Comparison of ENCODE assay signal across 25 mouse cellular contexts in the genomic region with DNA sequence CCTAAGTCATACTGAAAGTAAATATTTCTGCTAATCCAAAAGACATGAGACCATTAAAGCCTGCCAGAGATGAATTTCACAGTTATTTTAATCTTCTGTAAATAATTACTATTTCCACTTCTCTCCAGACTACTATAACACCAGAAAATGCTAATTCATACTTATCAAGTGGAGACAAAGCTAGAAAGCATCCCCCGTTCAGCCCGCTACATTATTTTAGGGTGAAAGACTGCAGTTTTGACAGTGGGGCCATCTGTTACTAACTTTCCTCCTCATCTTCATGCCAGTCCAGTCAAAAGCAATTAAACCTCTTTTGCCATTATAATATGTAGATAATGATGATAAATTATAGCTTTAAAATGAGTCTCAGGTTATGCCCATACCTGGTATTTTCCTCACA.
"Had no signal": no experiment of that assay in that cellular context is flagged by ENCODE, and none has a peak within 500 bp of the region (broad histone marks: within the 10 kb centered on the region; RNA-seq: fewer than 3 reads in every experiment).

No protein-coding gene starts in this region.

- H3K9me3 ChIP-seq: embryonic facial prominence, embryonic 10.5 days; embryonic facial prominence, embryonic 12.5 days; embryonic facial prominence, embryonic 13.5 days; embryonic facial prominence, embryonic 15.5 days; forebrain, embryonic 10.5 days; forebrain, embryonic 13.5 days; forebrain, embryonic 15.5 days; heart, embryonic 10.5 days had no signal

- DNase-seq: cerebellum, adult 8-10 months; cerebellum, adult 9-10 months; cerebellum, adult 9-11 months; cerebellum, postnatal 10 days; cerebellum, postnatal 25 days; cerebellum, postnatal 36 days; embryo, embryonic 11 days; gastrocnemius, adult 2 months; gastrocnemius, postnatal 10 days; gastrocnemius, postnatal 14 days; gastrocnemius, postnatal 25 days; gastrocnemius, postnatal 36 days; heart, adult 11 months; heart, adult 18-20 months; heart, adult 2 months had no signal

- H3K27me3 ChIP-seq: embryonic facial prominence, embryonic 12.5 days; embryonic facial prominence, embryonic 13.5 days; embryonic facial prominence, embryonic 15.5 days; forebrain, embryonic 13.5 days; forebrain, embryonic 15.5 days had no signal

- H3K9ac ChIP-seq: embryonic facial prominence, embryonic 12.5 days; embryonic facial prominence, embryonic 13.5 days; embryonic facial prominence, embryonic 15.5 days; forebrain, embryonic 13.5 days; forebrain, embryonic 15.5 days had no signal

- H3K36me3 ChIP-seq: embryonic facial prominence, embryonic 10.5 days; embryonic facial prominence, embryonic 12.5 days; embryonic facial prominence, embryonic 13.5 days; embryonic facial prominence, embryonic 15.5 days; forebrain, embryonic 10.5 days; forebrain, embryonic 15.5 days; heart, embryonic 10.5 days had no signal

- H3K4me2 ChIP-seq: embryonic facial prominence, embryonic 12.5 days; embryonic facial prominence, embryonic 13.5 days; embryonic facial prominence, embryonic 15.5 days; forebrain, embryonic 13.5 days; forebrain, embryonic 15.5 days; heart, embryonic 11.5 days had no signal

- H3K4me1 ChIP-seq: embryonic facial prominence, embryonic 15.5 days; forebrain, embryonic 10.5 days; forebrain, embryonic 13.5 days; heart, embryonic 10.5 days had no signal

- ATAC-seq: forebrain, embryonic 13.5 days; forebrain, embryonic 15.5 days had no signal

- H3K4me3 ChIP-seq: embryonic facial prominence, embryonic 10.5 days; embryonic facial prominence, embryonic 12.5 days; embryonic facial prominence, embryonic 13.5 days; embryonic facial prominence, embryonic 15.5 days; erythroblast, embryonic 14.5 days; forebrain, embryonic 10.5 days; forebrain, embryonic 13.5 days; forebrain, embryonic 15.5 days; gastrocnemius, adult 2 months; heart, adult 2 months; heart, embryonic 10.5 days had no signal

- H3K27ac ChIP-seq: embryonic facial prominence, embryonic 10.5 days; embryonic facial prominence, embryonic 12.5 days; embryonic facial prominence, embryonic 13.5 days; embryonic facial prominence, embryonic 15.5 days; forebrain, embryonic 10.5 days; forebrain, embryonic 13.5 days; forebrain, embryonic 15.5 days; gastrocnemius, adult 2 months; heart, adult 2 months; heart, embryonic 10.5 days had no signal
